Mouse (Mus musculus) heart, embryonic 11.5 days (tissue): Measurements from ENCODE around the gene Ssx2ip. TPM values are rescaled to one million over a fixed set of nuclear protein-coding genes. Genes with fewer than 3 reads are reported as not detected.
"Not testable (repeated sequence)": the region's sequence is repeated elsewhere in the genome, so short reads cannot be mapped to it uniquely, and the experiment has no call there.

ENCODE experiments used
- ATAC-seq: fragments of 200-750 bp; cut with Nextera tagmentation; replicated peaks from 2 replicates; pipeline ENCODE4 v1.8.0; 2017; ENCODE audit warnings: moderate library complexity; ENCODE audit not compliant: insufficient number of reproducible peaks, low FRiP score, low TSS enrichment
- H3K27ac ChIP-seq: fragments of 300-500 bp; sonication (generic); 2 replicates; pipeline ENCODE4 v1.5.1; 2014; ENCODE audit warnings: mild to moderate bottlenecking, low read depth, low read length
- H3K27me3 ChIP-seq: fragments of 300-500 bp; sonication (generic); 2 replicates; pipeline ENCODE4 v1.6.1; 2014; ENCODE audit warnings: mild to moderate bottlenecking, low read length, mixed read lengths; ENCODE audit not compliant: control insufficient read depth, insufficient read depth
- H3K36me3 ChIP-seq: fragments of 300-500 bp; sonication (generic); 2 replicates; pipeline ENCODE4 v1.6.1; 2014; ENCODE audit warnings: mild to moderate bottlenecking, low read length, moderate library complexity, mixed read lengths; ENCODE audit not compliant: control insufficient read depth, insufficient read depth
- H3K4me1 ChIP-seq: fragments of 300-500 bp; sonication (generic); 2 replicates; pipeline ENCODE4 v1.6.1; 2014; ENCODE audit warnings: low read length; ENCODE audit not compliant: control insufficient read depth, insufficient read depth
- H3K4me2 ChIP-seq: fragments of 300-500 bp; sonication (generic); 2 replicates; pipeline ENCODE4 v1.6.1; 2014; ENCODE audit warnings: mild to moderate bottlenecking, moderate library complexity
- H3K4me3 ChIP-seq: fragments of 300-500 bp; sonication (generic); 2 replicates; pipeline ENCODE4 v1.5.1; 2014; ENCODE audit warnings: low read depth, low read length
- H3K9ac ChIP-seq: fragments of 300-500 bp; sonication (generic); 2 replicates; pipeline ENCODE4 v1.6.1; 2014; ENCODE audit warnings: mild to moderate bottlenecking, low read depth, low read length, moderate library complexity
- H3K9me3 ChIP-seq: fragments of 300-500 bp; sonication (generic); replicated peaks from 2 replicates; pipeline ENCODE4 v1.6.1; 2016; ENCODE audit warnings: low read length; ENCODE audit not compliant: control insufficient read depth
- WGBS: fragments of 180-500 bp; shearing (Covaris S2); extraction: QIAGEN DNeasy Blood & Tissue Kit; methylation state at CpG from one replicate; pipeline ENCODE4 v1.1.7; 2014; ENCODE audit not compliant: insufficient replicate concordance; 5-methylcytosine and 5-hydroxymethylcytosine counted together
- polyA plus RNA-seq: library from polyadenylated mRNA; unstranded; fragments of >200 nt; fragmentation: Nextera tagmentation; extraction: Ambion mirVana; gene quantifications from 2 replicates; pipeline ENCODE4 v1.2.1, GENCODE M21; 2014

Gene Ssx2ip
- polyA plus RNA-seq, 1 experiment from 2014 or later, result 32.1 TPM

GRCm38 (mm10) chr3:146419534-146419933 lies 15.1 kb downstream of the Ssx2ip start:
- Histone ChIP-seq H3K9ac (no peak overlapping the region), H3K9me3 (no peaks in the 10 kb centered on the region), H3K4me2 (no peak overlapping the region), H3K36me3 (no peaks in the 10 kb centered on the region), H3K4me3 (no peak overlapping the region), H3K27me3 (no peaks in the 10 kb centered on the region), H3K4me1 (peaks cover 16% of the 10 kb centered on the region), H3K27ac (peak overlapping the region; percentile 57; the same call in 1 of the 2 replicates)
- 80% methylated on average over 9 of the region's 9 CpGs for WGBS
- ATAC-seq, result no peak

GRCm38 (mm10) chr3:146419992-146420537 lies 15.6 kb downstream of the Ssx2ip start:
- no peak for ATAC-seq
- 90% methylated on average over 15 of the region's 15 CpGs for WGBS
- no peak overlapping the region for H3K9ac ChIP-seq

DNA sequence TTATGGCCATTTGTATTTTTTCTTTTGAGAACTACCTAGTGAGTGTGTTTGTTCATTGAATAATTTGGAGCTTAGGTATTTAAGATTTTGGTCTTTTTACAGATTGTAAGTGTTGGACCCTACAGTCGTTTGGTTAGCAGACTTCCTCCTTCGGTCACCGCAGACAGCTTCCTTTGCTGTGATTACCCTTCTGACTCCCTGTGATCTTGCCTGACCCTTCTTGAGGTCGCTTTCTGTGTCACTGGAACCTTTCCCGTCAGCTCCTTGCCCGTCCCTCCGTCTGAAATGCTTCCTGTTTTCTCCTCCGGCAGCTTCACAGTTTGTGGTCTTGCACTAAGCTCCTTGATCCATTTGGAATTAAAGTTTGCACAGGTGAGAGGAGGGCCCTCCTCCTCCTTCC lies 17.3 kb downstream of the Ssx2ip start:
- Histone ChIP-seq H3K9ac (no peak overlapping the region), H3K4me3 (no peak overlapping the region), H3K9me3 (no peaks in the 10 kb centered on the region), H3K4me2 (no peak overlapping the region), H3K27me3 (no peaks in the 10 kb centered on the region), H3K4me1 (peaks cover 18% of the 10 kb centered on the region), H3K36me3 (peaks cover 3% of the 10 kb centered on the region; the same call in 1 of the 2 replicates), H3K27ac (no peak overlapping the region)
- ATAC-seq, result no peak
- WGBS, result 45% methylated on average over 8 of the region's 8 CpGs

More at GRCm38 (mm10) chr3:146419992-146420537, 15.6 kb downstream of the Ssx2ip start:
- H3K27ac ChIP-seq, result no peak overlapping the region
- peaks cover 18% of the 10 kb centered on the region for H3K4me1 ChIP-seq
- H3K36me3 ChIP-seq, result no peaks in the 10 kb centered on the region
- H3K27me3 ChIP-seq, result no peaks in the 10 kb centered on the region
- H3K4me3 ChIP-seq, result no peak overlapping the region
- no peaks in the 10 kb centered on the region for H3K9me3 ChIP-seq
- H3K4me2 ChIP-seq, result no peak overlapping the region

GRCm38 (mm10) chr3:146423710-146424109 lies 19.3 kb downstream of the Ssx2ip start:
- no peak overlapping the region for H3K27ac ChIP-seq
- no peaks in the 10 kb centered on the region for H3K27me3 ChIP-seq
- ATAC-seq, result no peak
- H3K4me1 ChIP-seq, result peaks cover 23% of the 10 kb centered on the region
- H3K4me2 ChIP-seq, result no peak overlapping the region
- no peaks in the 10 kb centered on the region for H3K9me3 ChIP-seq
- no peak overlapping the region for H3K4me3 ChIP-seq
- H3K9ac ChIP-seq, result no peak overlapping the region
- peaks cover 4% of the 10 kb centered on the region; the same call in 1 of the 2 replicates for H3K36me3 ChIP-seq
- WGBS, result 78% methylated on average over 7 of the region's 7 CpGs

DNA sequence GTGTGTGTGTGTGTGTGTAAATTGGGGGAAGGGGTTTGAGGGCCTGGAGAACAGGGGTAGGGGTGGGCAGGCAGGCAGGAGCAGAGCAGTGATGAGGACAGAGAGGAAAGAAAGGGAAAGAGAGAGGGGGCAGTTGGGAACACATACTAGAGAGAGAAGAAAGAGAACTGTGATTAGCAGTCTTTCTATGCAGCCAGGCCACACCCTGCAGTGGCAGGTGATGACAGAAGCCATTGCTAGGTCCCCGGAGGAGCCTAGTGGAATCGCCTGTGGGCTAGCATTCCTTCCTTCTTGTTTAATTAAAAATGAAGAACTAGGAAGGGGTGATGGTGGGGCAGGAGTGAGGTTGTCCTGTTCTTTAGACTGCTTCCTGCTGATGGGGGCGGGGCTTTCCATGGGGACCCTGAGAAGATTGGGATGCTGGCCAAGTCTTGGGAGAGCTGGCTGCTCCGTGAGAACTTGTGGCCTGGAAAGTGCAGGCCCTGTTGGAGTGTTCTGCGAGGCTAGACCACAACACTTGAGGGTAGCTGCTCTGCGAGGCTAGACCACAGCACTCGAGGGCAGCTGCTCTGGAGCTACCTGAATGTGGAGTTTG lies 20.0 kb downstream of the Ssx2ip start:
- H3K27me3 ChIP-seq, result no peaks in the 10 kb centered on the region
- WGBS, result 55% methylated on average over 7 of the region's 7 CpGs
- H3K4me2 ChIP-seq, result no peak overlapping the region
- no peak overlapping the region for H3K9ac ChIP-seq
- H3K4me1 ChIP-seq, result peaks cover 23% of the 10 kb centered on the region
- H3K27ac ChIP-seq, result no peak overlapping the region
- peaks cover 7% of the 10 kb centered on the region; the same call in 1 of the 2 replicates for H3K36me3 ChIP-seq
- no peak overlapping the region for H3K4me3 ChIP-seq
- no peaks in the 10 kb centered on the region for H3K9me3 ChIP-seq
- no peak; the same call in 1 of the 2 replicates for ATAC-seq

- Histone ChIP-seq H3K4me2 (no peak overlapping the region), H3K36me3 (peaks cover 7% of the 10 kb centered on the region; the same call in 1 of the 2 replicates)
- 57% methylated on average over 7 of the region's 7 CpGs for WGBS
Observed at GRCm38 (mm10) chr3:146425902-146426301, 21.5 kb downstream of the Ssx2ip start.

DNA sequence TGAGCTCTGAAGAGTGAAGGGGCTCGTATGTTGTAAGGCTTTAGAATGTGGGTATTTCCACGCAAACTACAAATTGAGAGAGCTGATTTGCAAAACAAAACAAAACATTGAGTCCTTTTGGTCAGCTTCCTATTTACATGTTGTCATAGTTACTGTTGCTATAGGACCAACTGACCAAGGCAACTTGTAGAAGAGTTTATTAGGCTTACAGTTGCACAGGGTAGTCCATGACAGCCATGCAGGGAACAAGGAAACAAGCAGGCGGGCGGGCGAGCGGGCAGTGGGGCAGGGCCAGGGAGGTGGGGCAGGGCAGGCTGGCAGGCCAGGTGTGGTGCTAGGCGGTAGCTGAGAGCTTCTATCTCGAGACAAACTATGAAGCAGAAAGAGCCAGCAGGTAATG lies 22.0 kb downstream of the Ssx2ip start:
- Histone ChIP-seq H3K4me3 (no peak overlapping the region), H3K27ac (no peak overlapping the region), H3K9me3 (no peaks in the 10 kb centered on the region), H3K4me1 (peaks cover 23% of the 10 kb centered on the region), H3K36me3 (peaks cover 7% of the 10 kb centered on the region; the same call in 1 of the 2 replicates), H3K27me3 (no peaks in the 10 kb centered on the region), H3K9ac (no peak overlapping the region), H3K4me2 (no peak overlapping the region)
- ATAC-seq, result no peak
- 91% methylated on average over 8 of the region's 8 CpGs for WGBS

More at GRCm38 (mm10) chr3:146425902-146426301, 21.5 kb downstream of the Ssx2ip start:
- Histone ChIP-seq H3K9me3 (no peaks in the 10 kb centered on the region), H3K9ac (no peak overlapping the region), H3K4me1 (peaks cover 23% of the 10 kb centered on the region), H3K27me3 (no peaks in the 10 kb centered on the region), H3K27ac (no peak overlapping the region), H3K4me3 (no peak overlapping the region)
- no peak for ATAC-seq

DNA sequence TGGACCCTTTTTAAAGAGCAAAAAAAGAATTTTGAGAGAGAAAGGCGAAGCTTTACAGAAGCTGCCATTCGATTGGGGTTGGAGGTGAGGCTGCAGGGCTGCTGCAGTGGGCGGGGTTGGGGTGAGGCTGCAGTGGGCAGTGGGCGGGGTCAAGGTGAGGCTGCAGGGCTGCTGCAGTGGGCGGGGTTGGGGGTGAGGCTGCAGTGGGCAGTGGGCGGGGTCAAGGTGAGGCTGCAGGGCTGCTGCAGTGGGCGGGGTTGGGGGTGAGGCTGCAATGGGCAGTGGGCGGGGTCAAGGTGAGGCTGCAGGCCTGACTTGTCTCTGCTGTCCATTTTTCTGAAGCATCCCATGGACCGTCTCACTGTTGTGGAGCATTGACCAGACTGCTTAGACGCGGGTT lies 28.6 kb downstream of the Ssx2ip start:
- H3K9me3 ChIP-seq, H3K4me2 ChIP-seq, ATAC-seq, H3K9ac ChIP-seq, H3K27me3 ChIP-seq, H3K4me1 ChIP-seq, H3K27ac ChIP-seq, H3K4me3 ChIP-seq: not testable (repeated sequence)
- H3K36me3 ChIP-seq, result peaks cover 11% of the 10 kb centered on the region; the same call in 1 of the 2 replicates
- WGBS, result 87% methylated on average over 11 of the region's 11 CpGs
